Mouse (Mus musculus): ENCODE measurements at regions not wholly inside any gene's neighbourhood (a gene's known extent, or its start where the extent isn't known, plus 50 kb on each side); places are given as distances from the start of the nearest gene placed in this dataset.

DNA sequence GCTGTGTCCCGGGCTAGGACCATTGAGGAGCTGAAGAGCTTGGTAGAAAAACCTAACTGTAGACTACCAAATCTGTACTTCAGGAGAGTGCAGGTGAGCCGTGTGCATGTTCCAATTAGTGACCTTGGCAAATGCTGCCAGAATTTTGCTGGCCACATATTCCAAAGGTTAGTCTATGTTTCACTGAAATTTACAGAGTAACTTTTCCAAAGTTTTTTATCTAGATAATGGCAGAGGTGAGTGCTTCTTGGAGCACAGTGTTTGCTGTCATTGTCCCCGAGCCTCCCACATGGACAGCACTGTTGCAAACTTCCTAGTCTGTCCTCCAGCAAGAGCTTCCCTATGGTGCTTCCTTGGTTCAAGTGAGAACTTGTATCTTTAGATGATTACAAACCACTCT lies 232.5 kb downstream of the Foxa2 start:
- DNase-seq = no peak
- Histone ChIP-seq H3K36me3 (ENCODE audit: insufficient read depth) (no peaks in the 10 kb centered on the region), H3K27me3 (ENCODE audit: insufficient read depth, low read length) (no peaks in the 10 kb centered on the region), H3K27ac (ENCODE audit: low read depth, low read length) (no peak overlapping the region), H3K9me3 (ENCODE audit: low read length) (no peaks in the 10 kb centered on the region), H3K4me2 (ENCODE audit: low read depth) (no peak overlapping the region), H3K9ac (no peak overlapping the region), H3K4me3 (ENCODE audit: low read depth, low read length) (no peak overlapping the region), H3K4me1 (ENCODE audit: insufficient read depth) (no peaks in the 10 kb centered on the region)
- TF ChIP-seq CTCF (IDR thresholded peaks at IDR 0.05; ENCODE audit: low read depth) = no peak
- no peak for ATAC-seq
- 88% methylated on average over 3 of the region's 3 CpGs for WGBS

GRCm38 (mm10) chr2:147813516-147813915 lies 233.3 kb downstream of the Foxa2 start:
- 89% methylated on average over 2 of the region's 2 CpGs for WGBS
- DNase-seq (no peak), ATAC-seq (no peak)
- Histone ChIP-seq H3K36me3 (ENCODE audit: insufficient read depth) (no peaks in the 10 kb centered on the region), H3K9ac (no peak overlapping the region), H3K4me1 (ENCODE audit: insufficient read depth) (no peaks in the 10 kb centered on the region), H3K27ac (ENCODE audit: low read depth, low read length) (no peak overlapping the region), H3K4me3 (ENCODE audit: low read depth, low read length) (no peak overlapping the region), H3K4me2 (ENCODE audit: low read depth) (no peak overlapping the region), H3K27me3 (ENCODE audit: insufficient read depth, low read length) (no peaks in the 10 kb centered on the region), H3K9me3 (ENCODE audit: low read length) (no peaks in the 10 kb centered on the region)
- TF ChIP-seq CTCF (IDR thresholded peaks at IDR 0.05; ENCODE audit: low read depth) = no peak

DNA sequence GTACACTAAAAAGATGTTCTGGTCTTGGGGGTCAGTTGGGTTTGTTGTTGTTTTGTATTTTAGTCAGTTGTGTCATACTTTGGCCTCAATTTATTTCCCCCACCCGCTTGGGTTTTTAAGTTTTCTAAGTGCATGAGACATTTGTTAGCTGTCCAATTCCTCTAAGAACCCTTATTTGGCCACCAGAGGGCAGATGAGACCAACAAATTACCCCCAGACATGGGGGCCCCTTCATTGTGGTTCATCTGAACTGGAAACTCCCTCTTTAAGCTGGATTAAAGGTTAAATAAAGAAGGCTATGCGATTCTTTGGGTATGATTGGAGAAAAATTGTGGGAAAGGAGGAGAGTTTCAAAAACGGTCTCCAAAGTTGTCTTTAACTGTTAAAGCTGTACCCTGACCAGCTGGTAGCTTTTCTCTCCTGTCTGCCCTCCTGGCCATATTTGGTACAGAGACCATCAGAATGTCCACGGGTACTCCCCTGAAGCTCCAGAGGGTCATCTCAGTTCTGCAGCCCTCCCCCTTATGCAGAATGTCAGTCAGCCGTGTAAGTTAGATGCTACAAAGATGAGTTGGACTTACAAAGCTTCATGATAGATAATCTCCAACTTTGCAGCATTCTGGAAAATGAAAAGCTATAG lies 238.6 kb downstream of the Foxa2 start:
- H3K9me3 ChIP-seq (ENCODE audit: low read length) = no peaks in the 10 kb centered on the region
- DNase-seq = peak; percentile 76
- peak; percentile 76 for TF ChIP-seq CTCF (IDR thresholded peaks at IDR 0.05; ENCODE audit: low read depth)
- no peaks in the 10 kb centered on the region; the same call in 1 of the 2 replicates for H3K27me3 ChIP-seq (ENCODE audit: insufficient read depth, low read length)
- no peaks in the 10 kb centered on the region for H3K4me1 ChIP-seq (ENCODE audit: insufficient read depth)
- no peaks in the 10 kb centered on the region for H3K36me3 ChIP-seq (ENCODE audit: insufficient read depth)
- H3K4me3 ChIP-seq (ENCODE audit: low read depth, low read length) = no peak overlapping the region
- no peak overlapping the region for H3K4me2 ChIP-seq (ENCODE audit: low read depth)
- no peak overlapping the region for H3K9ac ChIP-seq
- ATAC-seq = peak; percentile 77; the same call in 1 of the 2 replicates
- 40% methylated on average over 5 of the region's 5 CpGs for WGBS
- H3K27ac ChIP-seq (ENCODE audit: low read depth, low read length) = no peak overlapping the region

- TF ChIP-seq CTCF (IDR thresholded peaks at IDR 0.05; ENCODE audit: low read depth) = peak; percentile 57
- DNase-seq (peak; percentile 11), ATAC-seq (no peak)
- no peak overlapping the region for H3K9ac ChIP-seq
- H3K27me3 ChIP-seq (ENCODE audit: insufficient read depth, low read length) = no peaks in the 10 kb centered on the region; the same call in 1 of the 2 replicates
- no peaks in the 10 kb centered on the region for H3K36me3 ChIP-seq (ENCODE audit: insufficient read depth)
- WGBS = 26% methylated on average over 4 of the region's 4 CpGs
- H3K9me3 ChIP-seq (ENCODE audit: low read length) = no peaks in the 10 kb centered on the region
- no peak overlapping the region for H3K27ac ChIP-seq (ENCODE audit: low read depth, low read length)
- H3K4me1 ChIP-seq (ENCODE audit: insufficient read depth) = no peaks in the 10 kb centered on the region
- H3K4me3 ChIP-seq (ENCODE audit: low read depth, low read length) = no peak overlapping the region
- no peak overlapping the region for H3K4me2 ChIP-seq (ENCODE audit: low read depth)
Observed at GRCm38 (mm10) chr2:147803102-147803501, 243.7 kb downstream of the Foxa2 start.

- WGBS = 82% methylated on average over 8 of the region's 8 CpGs
Observed at GRCm38 (mm10) chr2:147791434-147791833, 255.3 kb downstream of the Foxa2 start.

GRCm38 (mm10) chr2:147789877-147790276 lies 256.9 kb downstream of the Foxa2 start:
- Histone ChIP-seq H3K4me1 (ENCODE audit: insufficient read depth) (no peaks in the 10 kb centered on the region), H3K9me3 (ENCODE audit: low read length) (no peaks in the 10 kb centered on the region), H3K36me3 (ENCODE audit: insufficient read depth) (no peaks in the 10 kb centered on the region), H3K4me3 (ENCODE audit: low read depth, low read length) (no peak overlapping the region), H3K9ac (no peak overlapping the region), H3K27ac (ENCODE audit: low read depth, low read length) (no peak overlapping the region), H3K27me3 (ENCODE audit: insufficient read depth, low read length) (no peaks in the 10 kb centered on the region), H3K4me2 (ENCODE audit: low read depth) (no peak overlapping the region)
- DNase-seq (no peak), ATAC-seq (no peak)
- TF ChIP-seq CTCF (IDR thresholded peaks at IDR 0.05; ENCODE audit: low read depth) = no peak
- 83% methylated on average over 1 of the region's 1 CpGs for WGBS

More at GRCm38 (mm10) chr2:147791434-147791833, 255.3 kb downstream of the Foxa2 start:
- Histone ChIP-seq H3K27ac (ENCODE audit: low read depth, low read length) (no peak overlapping the region), H3K9ac (no peak overlapping the region), H3K4me3 (ENCODE audit: low read depth, low read length) (no peak overlapping the region), H3K36me3 (ENCODE audit: insufficient read depth) (no peaks in the 10 kb centered on the region), H3K27me3 (ENCODE audit: insufficient read depth, low read length) (no peaks in the 10 kb centered on the region), H3K9me3 (ENCODE audit: low read length) (no peaks in the 10 kb centered on the region), H3K4me2 (ENCODE audit: low read depth) (no peak overlapping the region), H3K4me1 (ENCODE audit: insufficient read depth) (no peaks in the 10 kb centered on the region)
- TF ChIP-seq CTCF (IDR thresholded peaks at IDR 0.05; ENCODE audit: low read depth) = no peak
- DNase-seq (no peak), ATAC-seq (no peak)

DNA sequence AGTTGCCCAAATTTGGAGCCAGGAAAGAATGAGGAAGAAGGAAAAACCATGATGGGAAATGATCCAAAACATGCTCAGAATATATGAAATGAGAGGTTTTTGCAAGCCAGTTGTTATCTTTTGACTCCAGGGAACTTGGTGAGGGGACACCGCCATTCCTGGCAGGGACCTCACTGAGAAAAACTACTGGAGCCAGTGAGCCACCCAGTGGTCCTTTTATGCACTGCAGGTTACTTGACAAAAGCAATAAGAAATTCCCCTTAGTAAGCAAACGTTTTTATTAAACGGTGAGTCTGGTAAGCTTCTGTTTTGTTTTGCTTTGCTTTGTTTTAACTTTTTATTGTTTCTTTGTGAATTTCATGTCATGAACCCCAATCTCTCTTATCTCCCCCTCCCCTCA lies 257.5 kb downstream of the Foxa2 start:
- peak; percentile 79 for TF ChIP-seq CTCF (IDR thresholded peaks at IDR 0.05; ENCODE audit: low read depth)
- peak; percentile 43; the same call in 1 of the 2 replicates for ATAC-seq
- no peaks in the 10 kb centered on the region for H3K4me1 ChIP-seq (ENCODE audit: insufficient read depth)
- 4% methylated on average over 3 of the region's 3 CpGs for WGBS
- peak; percentile 87 for DNase-seq
- H3K27ac ChIP-seq (ENCODE audit: low read depth, low read length) = no peak overlapping the region
- H3K4me2 ChIP-seq (ENCODE audit: low read depth) = no peak overlapping the region
- H3K4me3 ChIP-seq (ENCODE audit: low read depth, low read length) = no peak overlapping the region
- no peaks in the 10 kb centered on the region for H3K9me3 ChIP-seq (ENCODE audit: low read length)
- no peak overlapping the region for H3K9ac ChIP-seq
- H3K36me3 ChIP-seq (ENCODE audit: insufficient read depth) = no peaks in the 10 kb centered on the region
- H3K27me3 ChIP-seq (ENCODE audit: insufficient read depth, low read length) = no peaks in the 10 kb centered on the region

All from forebrain, postnatal 0 days (tissue).